Mouse (Mus musculus): ENCODE data around the gene Clmn. TPM values are rescaled to one million over a fixed set of nuclear protein-coding genes. Genes with fewer than 3 reads are reported as not detected.

Gene Clmn
- total and polyA plus RNA-seq, 3 experiments, result not detected

- H3K9me3 ChIP-seq (replicated peaks; ENCODE audit: insufficient read depth, low read length), result no peaks in the 10 kb centered on the region
- H3K27me3 ChIP-seq (ENCODE audit: control insufficient read depth in 1 of 2, insufficient read depth in 2 of 2, low read length in 2 of 2), result no peaks in the 10 kb centered on the region
- 0 out of 4 replicates have a peak overlapping the region, but pooled peaks of 1 of the 2 experiments have one; percentile 10 for H3K4me3 ChIP-seq (ENCODE audit: control insufficient read depth in 1 of 2, insufficient read depth in 1 of 2, low read depth in 2 of 2, low read length in 2 of 2)
- H3K27ac ChIP-seq (ENCODE audit: control insufficient read depth, low read depth, low read length), result peak overlapping the region; percentile 84
- TF ChIP-seq MEF2A (IDR thresholded peaks at IDR 0.05; ENCODE audit: extremely low read depth, insufficient replicate concordance, low read depth, low read length, poor library complexity, severe bottlenecking), result no peak
- TF ChIP-seq MXI1 (IDR thresholded peaks at IDR 0.05; ENCODE audit: low read depth, low read length), result no peak
- no peak for TF ChIP-seq ETS1 (IDR thresholded peaks at IDR 0.05; ENCODE audit: low read depth, low read length)
- TF ChIP-seq ZNF384 (IDR thresholded peaks at IDR 0.05; ENCODE audit: low read depth, low read length), result no peak
- no peak for TF ChIP-seq RAD21 (IDR thresholded peaks at IDR 0.05; ENCODE audit: low read depth, low read length)
- no peak for TF ChIP-seq KAT2A (conservative IDR thresholded peaks at IDR 0.05; ENCODE audit: low read depth, low read length)
- no peak for TF ChIP-seq USF2 (IDR thresholded peaks at IDR 0.05; ENCODE audit: borderline replicate concordance in 1 of 2, insufficient read depth in 1 of 2, low read depth in 1 of 2, low read length in 2 of 2)
- TF ChIP-seq ZMIZ1 (IDR thresholded peaks at IDR 0.05; ENCODE audit: low read depth, low read length), result no peak
- no peak for TF ChIP-seq E2F4 (IDR thresholded peaks at IDR 0.05; ENCODE audit: borderline replicate concordance, low read depth, low read length)
- TF ChIP-seq ZKSCAN1 (IDR thresholded peaks at IDR 0.05; ENCODE audit: low read depth, low read length), result no peak; the same call in 1 of the 2 replicates
- TF ChIP-seq ELF1 (IDR thresholded peaks at IDR 0.05; ENCODE audit: low read depth, low read length), result no peak
- no peak for TF ChIP-seq NELFE (IDR thresholded peaks at IDR 0.05; ENCODE audit: low read depth, low read length)
- no peak for TF ChIP-seq UBTF (IDR thresholded peaks at IDR 0.05; ENCODE audit: borderline replicate concordance, insufficient read depth, low read depth, low read length)
- TF ChIP-seq USF1 (IDR thresholded peaks at IDR 0.05; ENCODE audit: low read depth, low read length), result no peak
- no peak for TF ChIP-seq CTCF (IDR thresholded peaks at IDR 0.05 in 2 of 3, conservative IDR thresholded peaks at IDR 0.05 in 1 of 3; ENCODE audit: control insufficient read depth in 1 of 3, insufficient read depth in 1 of 3, low read depth in 2 of 3, low read length in 3 of 3, poor library complexity in 1 of 3, severe bottlenecking in 1 of 3)
- TF ChIP-seq RCOR1 (IDR thresholded peaks at IDR 0.05; ENCODE audit: low read depth, low read length), result no peak
- no peak for TF ChIP-seq HCFC1 (IDR thresholded peaks at IDR 0.05; ENCODE audit: low read depth, low read length)
- TF ChIP-seq GATA1 (IDR thresholded peaks at IDR 0.05; ENCODE audit: low read depth, low read length), result no peak
- TF ChIP-seq SIN3A (IDR thresholded peaks at IDR 0.05; ENCODE audit: low read length), result no peak
- TF ChIP-seq MAZ (IDR thresholded peaks at IDR 0.05; ENCODE audit: low read depth, low read length), result no peak
- no peak overlapping the region; the same call in 1 of the 2 replicates for H3K9ac ChIP-seq (ENCODE audit: control insufficient read depth, low read depth, low read length, poor library complexity, severe bottlenecking)
- peaks cover 0 to 12% of the 10 kb centered on the region in 2 experiments; a peak in 2 of 4 replicates for H3K36me3 ChIP-seq (ENCODE audit: control insufficient read depth in 1 of 2, insufficient read depth in 2 of 2, low read length in 2 of 2)
- DNase-seq (ENCODE audit: low read depth, low spot score), result no peak
- no peaks in the 10 kb centered on the region for H3K79me2 ChIP-seq (ENCODE audit: control insufficient read depth, insufficient read depth, low read length, poor library complexity)
- peaks cover 1 to 40% of the 10 kb centered on the region in 2 experiments; a peak in 3 of 4 replicates for H3K4me1 ChIP-seq (ENCODE audit: control insufficient read depth in 1 of 2, insufficient read depth in 2 of 2, low read length in 2 of 2)
Observed at GRCm38 (mm10) chr12:104824907-104825267, 40.0 kb downstream of the Clmn start.
